Mouse (Mus musculus) neural tube, embryonic 13.5 days (tissue): ENCODE results near the gene Opn3. TPM values are rescaled to one million over a fixed set of nuclear protein-coding genes. Genes with fewer than 3 reads are reported as not detected.

Experiments used
- ATAC-seq: fragments of 200-750 bp; cut with Nextera tagmentation; 2 replicates; pipeline ENCODE4 v1.8.0; 2017; ENCODE audit warnings: low read depth, mild to moderate bottlenecking, moderate TSS enrichment, moderate library complexity
- H3K27ac ChIP-seq: fragments of 300-500 bp; sonication (generic); replicated peaks from 2 replicates; pipeline ENCODE4 v1.5.1; 2015; ENCODE audit warnings: moderate library complexity, mild to moderate bottlenecking, inconsistent platforms
- H3K27me3 ChIP-seq: fragments of 300-500 bp; sonication (generic); 2 replicates; pipeline ENCODE4 v1.6.1; 2015; ENCODE audit warnings: mild to moderate bottlenecking, inconsistent platforms
- H3K36me3 ChIP-seq: fragments of 300-500 bp; sonication (generic); 2 replicates; pipeline ENCODE4 v1.6.1; 2015; ENCODE audit warnings: mild to moderate bottlenecking, inconsistent platforms
- H3K4me1 ChIP-seq: fragments of 300-500 bp; sonication (generic); replicated peaks from 2 replicates; pipeline ENCODE4 v1.6.1; 2015; ENCODE audit warnings: inconsistent platforms
- H3K4me2 ChIP-seq: fragments of 300-500 bp; sonication (generic); 2 replicates; pipeline ENCODE4 v1.6.1; 2015; ENCODE audit warnings: inconsistent platforms, mild to moderate bottlenecking, moderate library complexity
- H3K4me3 ChIP-seq: fragments of 300-500 bp; sonication (generic); 2 replicates; pipeline ENCODE4 v1.5.1; 2015; ENCODE audit warnings: mild to moderate bottlenecking, inconsistent platforms
- H3K9ac ChIP-seq: fragments of 300-500 bp; sonication (generic); 2 replicates; pipeline ENCODE4 v1.6.1; 2015; ENCODE audit warnings: moderate library complexity, mild to moderate bottlenecking, inconsistent platforms
- H3K9me3 ChIP-seq: fragments of 300-500 bp; sonication (generic); 2 replicates; pipeline ENCODE4 v1.6.1; 2016; ENCODE audit warnings: inconsistent platforms
- WGBS: fragments of 180-500 bp; shearing (Covaris S2); methylation state at CpG from one replicate; pipeline ENCODE4 v1.1.7; 2015; 5-methylcytosine and 5-hydroxymethylcytosine counted together
- polyA plus RNA-seq: library from polyadenylated mRNA; unstranded; fragments of >200 nt; fragmentation: Nextera tagmentation; extraction: Ambion mirVana; gene quantifications from 2 replicates; pipeline ENCODE4 v1.2.1, GENCODE M21; 2015

Gene Opn3
- polyA plus RNA-seq, 1 experiment from 2014 or later: 6.3 TPM

- Histone ChIP-seq H3K27ac (no peak overlapping the region), H3K4me1 (peaks cover 15% of the 10 kb centered on the region)
Measured at GRCm38 (mm10) chr1:175623656-175624055, 68.9 kb downstream of the Opn3 start.

GRCm38 (mm10) chr1:175619814-175620431, 72.7 kb downstream of the Opn3 start, which contains the start of gene Kmo:
Gene Kmo, plus strand, starts transcription at chr1:175620381.
- Histone ChIP-seq H3K4me3 (no peak within 1 kb of the TSS), H3K9ac (no peak within 1 kb of the TSS), H3K36me3 (peaks cover 39% of the 10 kb centered on the region), H3K27ac (no peak within 1 kb of the TSS), H3K4me1 (peaks cover 14% of the 10 kb centered on the region), H3K27me3 (no peaks in the 10 kb centered on the region), H3K4me2 (no peak within 1 kb of the TSS), H3K9me3 (no peaks in the 10 kb centered on the region)
- no peak for ATAC-seq
- WGBS: 95% methylated on average over 13 of the region's 13 CpGs

More at GRCm38 (mm10) chr1:175623656-175624055, 68.9 kb downstream of the Opn3 start:
- H3K9me3 ChIP-seq: no peaks in the 10 kb centered on the region
- peaks cover 9% of the 10 kb centered on the region for H3K36me3 ChIP-seq
- no peak for ATAC-seq
- no peak overlapping the region for H3K4me2 ChIP-seq
- no peaks in the 10 kb centered on the region for H3K27me3 ChIP-seq
- WGBS: 90% methylated on average over 6 of the region's 6 CpGs
- H3K9ac ChIP-seq: no peak overlapping the region
- H3K4me3 ChIP-seq: no peak overlapping the region

GRCm38 (mm10) chr1:175614992-175615391, 77.6 kb downstream of the Opn3 start:
- 86% methylated on average over 9 of the region's 9 CpGs for WGBS
- no peaks in the 10 kb centered on the region for H3K4me1 ChIP-seq
- H3K9me3 ChIP-seq: no peaks in the 10 kb centered on the region
- H3K9ac ChIP-seq: no peak overlapping the region
- ATAC-seq: no peak
- H3K27ac ChIP-seq: no peak overlapping the region
- no peaks in the 10 kb centered on the region for H3K27me3 ChIP-seq
- H3K4me3 ChIP-seq: no peak overlapping the region
- no peak overlapping the region for H3K4me2 ChIP-seq
- H3K36me3 ChIP-seq: peaks cover 73% of the 10 kb centered on the region

Other genes starting within 250 kb of the Opn3 start
- 30.3 and 31.5 TPM in 2 replicates for gene Rgs7, start 200.3 kb downstream of the Opn3 start, polyA plus RNA-seq
- gene Kmo, start 72.4 kb downstream of the Opn3 start, polyA plus RNA-seq: 0.11 and 0.59 TPM in 2 replicates
- gene Fh1, start 67.1 kb downstream of the Opn3 start, polyA plus RNA-seq: 77.1 and 77.4 TPM in 2 replicates
- gene Chml, start 125 bp upstream of the Opn3 start, polyA plus RNA-seq: 3.5 and 3.6 TPM in 2 replicates
- not detected in 2 replicates for gene Wdr64, start 5.8 kb upstream of the Opn3 start, polyA plus RNA-seq
- 7.9 and 12.9 TPM in 2 replicates for gene Exo1, start 187.8 kb upstream of the Opn3 start, polyA plus RNA-seq
- gene Gm38100, start 227.6 kb upstream of the Opn3 start, polyA plus RNA-seq: not detected in 2 replicates